Comparison of ENCODE assay signal across 8 mouse cellular contexts in the genomic region with DNA sequence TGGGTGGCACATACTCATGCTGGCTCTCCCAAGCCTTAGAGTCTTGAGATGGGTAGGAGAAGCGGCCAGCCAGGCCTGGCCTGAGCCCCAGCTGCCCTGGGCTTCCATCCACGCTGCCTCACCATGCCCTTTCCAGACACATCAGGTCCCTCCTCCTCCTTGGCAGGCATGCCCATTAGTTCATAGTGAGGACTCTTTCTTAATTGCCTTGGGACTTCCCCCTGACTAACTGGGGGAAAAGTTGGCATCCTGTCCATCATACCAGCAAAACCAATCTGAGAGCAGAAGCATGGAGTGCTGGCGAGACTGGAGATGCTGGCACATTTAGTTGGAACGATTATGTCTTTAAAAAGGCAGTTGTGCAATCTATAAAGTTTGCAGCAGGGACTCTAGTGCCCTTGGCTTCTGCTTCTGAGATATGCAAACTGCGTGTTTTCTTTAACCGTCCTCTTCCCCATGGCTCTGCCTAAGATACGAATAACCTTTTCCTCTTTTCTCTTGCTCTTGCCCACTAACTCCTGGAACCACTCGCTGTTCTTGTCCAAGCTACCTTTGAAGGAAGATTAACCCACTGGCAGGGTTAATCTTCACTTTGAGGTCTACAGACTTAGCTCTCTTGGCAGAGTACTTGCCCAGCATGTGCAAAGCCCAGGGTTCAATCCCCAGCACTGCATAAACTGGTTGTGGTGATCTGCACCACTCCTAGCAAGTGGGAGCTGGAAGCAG.
DNase-seq lines count a peak whose midpoint lies in the region; ATAC-seq lines count a peak whose summit lies in the region.
"Had no signal": no experiment of that assay in that cellular context is flagged by ENCODE, and none has a peak within 500 bp of the region (broad histone marks: within the 10 kb centered on the region; RNA-seq: fewer than 3 reads in every experiment).

No protein-coding gene starts in this region.

- peak; percentile 23 for DNase-seq in left cerebral cortex, adult 11 months (ENCODE audit: low spot score)
- DNase-seq in left cerebral cortex, adult 18-20 months (ENCODE audit: low spot score in 2 of 2), result no peak
- DNase-seq in Muller cell, postnatal 12 days (ENCODE audit: inconsistent ontology term), result peak; percentile 70
- DNase-seq in adrenal gland, postnatal 36 days, result peak; percentile 51 to 62
- peak; percentile 35 for DNase-seq in lung, postnatal 14 days
- no peak for DNase-seq in urinary bladder, postnatal 14 days (ENCODE audit: low spot score)
- DNase-seq: cerebellum, adult 9-10 months had no signal

- ATAC-seq in CD4-positive, CD25-positive, alpha-beta regulatory T cell, adult 4 months, result no peak

Comparison
In these comparisons a context has a peak if more than half of its experiments do, and no peak if none do; other contexts are left out.
1. DNase-seq: peak in left cerebral cortex, adult 11 months (single experiment), Muller cell, postnatal 12 days (single experiment), adrenal gland, postnatal 36 days (2 of 2) and lung, postnatal 14 days (single experiment); none in left cerebral cortex, adult 18-20 months (0 of 2) and urinary bladder, postnatal 14 days (single experiment).